Mouse (Mus musculus) hindbrain, embryonic 16.5 days (tissue): Measurements from ENCODE around the gene Igf1r. TPM values are rescaled to one million over a fixed set of nuclear protein-coding genes. Genes with fewer than 3 reads are reported as not detected.

ENCODE experiments used
- ATAC-seq: fragments of 200-750 bp; cut with Nextera tagmentation; 2 replicates; pipeline ENCODE4 v1.8.0; 2017; ENCODE audit warnings: moderate TSS enrichment, moderate library complexity
- H3K27ac ChIP-seq: fragments of 300-500 bp; sonication (generic); 2 replicates; pipeline ENCODE4 v1.5.1; 2014; ENCODE audit warnings: low read depth, mild to moderate bottlenecking, control low read depth, low read length, moderate library complexity
- H3K27me3 ChIP-seq: fragments of 300-500 bp; sonication (generic); replicated peaks from 2 replicates; pipeline ENCODE4 v1.6.1; 2014; ENCODE audit warnings: low read length; ENCODE audit not compliant: control insufficient read depth, insufficient read depth
- H3K36me3 ChIP-seq: fragments of 300-500 bp; sonication (generic); 2 replicates; pipeline ENCODE4 v1.6.1; 2014; ENCODE audit warnings: mild to moderate bottlenecking, low read length, moderate library complexity, mixed read lengths; ENCODE audit not compliant: control insufficient read depth, insufficient read depth
- H3K4me1 ChIP-seq: fragments of 300-500 bp; sonication (generic); 2 replicates; pipeline ENCODE4 v1.6.1; 2014; ENCODE audit warnings: low read depth, low read length; ENCODE audit not compliant: control insufficient read depth, insufficient read depth
- H3K4me2 ChIP-seq: fragments of 300-500 bp; sonication (generic); 2 replicates; pipeline ENCODE4 v1.6.1; 2014; ENCODE audit warnings: mild to moderate bottlenecking, low read length, control low read depth, moderate library complexity
- H3K4me3 ChIP-seq: fragments of 300-500 bp; sonication (generic); 2 replicates; pipeline ENCODE4 v1.5.1; 2014; ENCODE audit warnings: mild to moderate bottlenecking, low read length, control low read depth, moderate library complexity
- H3K9ac ChIP-seq: fragments of 300-500 bp; sonication (generic); 2 replicates; pipeline ENCODE4 v1.6.1; 2014; ENCODE audit warnings: low read depth, mild to moderate bottlenecking, control low read depth, low read length, moderate library complexity
- H3K9me3 ChIP-seq: fragments of 300-500 bp; sonication (generic); 2 replicates; pipeline ENCODE4 v1.6.1; 2014; ENCODE audit warnings: mild to moderate bottlenecking, low read length, moderate library complexity; ENCODE audit not compliant: control insufficient read depth
- WGBS: fragments of 180-500 bp; shearing (Covaris S2); extraction: QIAGEN DNeasy Blood & Tissue Kit; methylation state at CpG from one replicate; pipeline ENCODE4 v1.1.7; 2014; 5-methylcytosine and 5-hydroxymethylcytosine counted together
- polyA plus RNA-seq: library from polyadenylated mRNA; unstranded; fragments of >200 nt; fragmentation: Nextera tagmentation; extraction: Ambion mirVana; gene quantifications from 2 replicates; pipeline ENCODE4 v1.2.1, GENCODE M21; 2015

The Igf1r gene
- polyA plus RNA-seq, 1 experiment from 2014 or later = 16.4 TPM

GRCm38 (mm10) chr7:68044621-68045020 is 92.0 kb downstream of the Igf1r start:
- no peak for ATAC-seq
- H3K4me2 ChIP-seq = no peak overlapping the region
- H3K4me1 ChIP-seq = no peaks in the 10 kb centered on the region; the same call in 1 of the 2 replicates
- no peak overlapping the region for H3K4me3 ChIP-seq
- no peak overlapping the region for H3K27ac ChIP-seq
- H3K36me3 ChIP-seq = no peaks in the 10 kb centered on the region
- no peaks in the 10 kb centered on the region for H3K27me3 ChIP-seq
- no peak overlapping the region for H3K9ac ChIP-seq
- 72% methylated on average over 4 of the region's 4 CpGs for WGBS
- no peaks in the 10 kb centered on the region for H3K9me3 ChIP-seq

GRCm38 (mm10) chr7:68047152-68047551 is 94.5 kb downstream of the Igf1r start:
- no peak for ATAC-seq
- no peak overlapping the region for H3K9ac ChIP-seq
- 82% methylated on average over 4 of the region's 4 CpGs for WGBS

GRCm38 (mm10) chr7:68048532-68048931 is 95.9 kb downstream of the Igf1r start:
- Histone ChIP-seq H3K27ac (no peak overlapping the region), H3K36me3 (no peaks in the 10 kb centered on the region), H3K9ac (no peak overlapping the region), H3K4me1 (peaks cover 4% of the 10 kb centered on the region), H3K4me3 (no peak overlapping the region), H3K4me2 (no peak overlapping the region), H3K9me3 (no peaks in the 10 kb centered on the region), H3K27me3 (no peaks in the 10 kb centered on the region)
- no peak for ATAC-seq
- 88% methylated on average over 4 of the region's 4 CpGs for WGBS

More at GRCm38 (mm10) chr7:68047152-68047551, 94.5 kb downstream of the Igf1r start:
- Histone ChIP-seq H3K9me3 (no peaks in the 10 kb centered on the region), H3K4me3 (no peak overlapping the region), H3K4me2 (no peak overlapping the region), H3K27ac (no peak overlapping the region), H3K4me1 (no peaks in the 10 kb centered on the region; the same call in 1 of the 2 replicates), H3K36me3 (no peaks in the 10 kb centered on the region), H3K27me3 (no peaks in the 10 kb centered on the region)

GRCm38 (mm10) chr7:68049048-68049447 is 96.4 kb downstream of the Igf1r start:
- Histone ChIP-seq H3K36me3 (no peaks in the 10 kb centered on the region), H3K27ac (no peak overlapping the region), H3K4me3 (no peak overlapping the region), H3K9ac (no peak overlapping the region), H3K4me2 (no peak overlapping the region), H3K9me3 (no peaks in the 10 kb centered on the region), H3K4me1 (peaks cover 7% of the 10 kb centered on the region), H3K27me3 (no peaks in the 10 kb centered on the region)
- no peak for ATAC-seq
- 60% methylated on average over 7 of the region's 7 CpGs for WGBS

GRCm38 (mm10) chr7:68053002-68053624 is 100.5 kb downstream of the Igf1r start:
- no peak overlapping the region for H3K27ac ChIP-seq

GRCm38 (mm10) chr7:68054498-68054897 is 101.9 kb downstream of the Igf1r start:
- Histone ChIP-seq H3K9ac (no peak overlapping the region), H3K4me3 (no peak overlapping the region), H3K27me3 (no peaks in the 10 kb centered on the region), H3K4me1 (peaks cover 12% of the 10 kb centered on the region), H3K27ac (no peak overlapping the region), H3K36me3 (no peaks in the 10 kb centered on the region), H3K4me2 (no peak overlapping the region), H3K9me3 (no peaks in the 10 kb centered on the region)
- ATAC-seq = no peak
- 44% methylated on average over 2 of the region's 2 CpGs for WGBS

More at GRCm38 (mm10) chr7:68053002-68053624, 100.5 kb downstream of the Igf1r start:
- no peaks in the 10 kb centered on the region for H3K9me3 ChIP-seq
- H3K4me3 ChIP-seq = no peak overlapping the region
- no peaks in the 10 kb centered on the region for H3K36me3 ChIP-seq
- no peaks in the 10 kb centered on the region for H3K27me3 ChIP-seq
- ATAC-seq = no peak
- H3K9ac ChIP-seq = no peak overlapping the region
- H3K4me2 ChIP-seq = no peak overlapping the region
- peaks cover 12% of the 10 kb centered on the region for H3K4me1 ChIP-seq
- 79% methylated on average over 10 of the region's 10 CpGs for WGBS

- H3K4me2 ChIP-seq = no peak overlapping the region
- no peaks in the 10 kb centered on the region for H3K27me3 ChIP-seq
- no peak for ATAC-seq
- H3K36me3 ChIP-seq = no peaks in the 10 kb centered on the region
- H3K9me3 ChIP-seq = no peaks in the 10 kb centered on the region
- H3K27ac ChIP-seq = no peak overlapping the region
- H3K4me3 ChIP-seq = no peak overlapping the region
- whole genome bisulfite sequencing = 81% methylated on average over 6 of the region's 6 CpGs
- no peak overlapping the region for H3K9ac ChIP-seq
- peaks cover 12% of the 10 kb centered on the region for H3K4me1 ChIP-seq
Observed at GRCm38 (mm10) chr7:68054956-68055355, 102.3 kb downstream of the Igf1r start.

GRCm38 (mm10) chr7:68057010-68057409 is 104.4 kb downstream of the Igf1r start:
- ATAC-seq = no peak
- no peak overlapping the region for H3K27ac ChIP-seq
- H3K36me3 ChIP-seq = no peaks in the 10 kb centered on the region
- no peaks in the 10 kb centered on the region for H3K27me3 ChIP-seq
- WGBS = 95% methylated on average over 3 of the region's 3 CpGs
- H3K9ac ChIP-seq = no peak overlapping the region
- no peak overlapping the region for H3K4me3 ChIP-seq
- H3K4me2 ChIP-seq = no peak overlapping the region
- H3K9me3 ChIP-seq = no peaks in the 10 kb centered on the region
- H3K4me1 ChIP-seq = peaks cover 20% of the 10 kb centered on the region

GRCm38 (mm10) chr7:68059690-68060089 is 107.1 kb downstream of the Igf1r start:
- no peak overlapping the region for H3K4me3 ChIP-seq
- H3K4me1 ChIP-seq = peaks cover 17% of the 10 kb centered on the region
- no peaks in the 10 kb centered on the region for H3K27me3 ChIP-seq
- H3K4me2 ChIP-seq = no peak overlapping the region
- no peak for ATAC-seq
- no peaks in the 10 kb centered on the region for H3K36me3 ChIP-seq
- no peak overlapping the region for H3K9ac ChIP-seq
- H3K9me3 ChIP-seq = no peaks in the 10 kb centered on the region
- WGBS = 86% methylated on average over 6 of the region's 6 CpGs
- H3K27ac ChIP-seq = no peak overlapping the region
